Mouse (Mus musculus) ES-E14 (cell line): Measurements from ENCODE around the gene Endov.

ENCODE experiments used
- CHD2 ChIP-seq: IDR thresholded peaks from 2 replicates; pipeline ENCODE4 v1.6.1; 2014; ENCODE audit warnings: mild to moderate bottlenecking, low read depth, low read length, inconsistent platforms
- HCFC1 ChIP-seq: IDR thresholded peaks from 2 replicates; pipeline ENCODE4 v1.6.1; 2012; ENCODE audit warnings: low read length, inconsistent platforms, borderline replicate concordance; ENCODE audit not compliant: insufficient read depth
- MAFK ChIP-seq: IDR thresholded peaks from 2 replicates; pipeline ENCODE4 v1.6.1; 2014; ENCODE audit warnings: mild to moderate bottlenecking, low read depth, low read length, inconsistent platforms; ENCODE audit not compliant: insufficient read depth
- ZC3H11A ChIP-seq: IDR thresholded peaks from 2 replicates; pipeline ENCODE4 v1.6.1; 2012; ENCODE audit warnings: low read depth, mild to moderate bottlenecking, inconsistent platforms, low read length, borderline replicate concordance
- ZNF384 ChIP-seq: IDR thresholded peaks from 2 replicates; pipeline ENCODE4 v1.6.1; 2012; ENCODE audit warnings: low read depth, low read length, inconsistent platforms

DNA sequence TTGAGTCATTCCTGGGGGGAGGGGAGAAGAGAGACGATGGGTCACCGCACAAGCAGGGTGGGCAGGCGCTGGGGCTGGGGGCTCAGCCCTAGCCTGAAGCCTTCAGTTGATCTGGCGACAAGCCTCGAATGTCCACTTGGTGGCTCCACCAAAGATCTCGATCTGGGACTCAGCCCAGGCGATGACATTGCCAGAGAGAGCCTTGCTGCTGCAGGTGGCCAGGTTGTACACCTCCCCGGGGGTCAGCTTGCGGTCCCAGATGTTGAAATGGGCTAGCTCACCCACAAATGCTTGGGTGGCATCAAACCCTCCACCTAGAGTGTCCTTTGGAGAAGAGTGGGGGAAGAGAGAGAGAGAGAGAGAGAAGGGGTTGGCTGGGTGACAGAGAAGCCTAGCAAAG lies 51.2 kb downstream of the Endov start:
- TF ChIP-seq ZNF384 (no peak), MAFK (no peak), CHD2 (no peak), HCFC1 (no peak), ZC3H11A (no peak)
